Comparison of ENCODE assay signal across 7 mouse cellular contexts in the genomic region with DNA sequence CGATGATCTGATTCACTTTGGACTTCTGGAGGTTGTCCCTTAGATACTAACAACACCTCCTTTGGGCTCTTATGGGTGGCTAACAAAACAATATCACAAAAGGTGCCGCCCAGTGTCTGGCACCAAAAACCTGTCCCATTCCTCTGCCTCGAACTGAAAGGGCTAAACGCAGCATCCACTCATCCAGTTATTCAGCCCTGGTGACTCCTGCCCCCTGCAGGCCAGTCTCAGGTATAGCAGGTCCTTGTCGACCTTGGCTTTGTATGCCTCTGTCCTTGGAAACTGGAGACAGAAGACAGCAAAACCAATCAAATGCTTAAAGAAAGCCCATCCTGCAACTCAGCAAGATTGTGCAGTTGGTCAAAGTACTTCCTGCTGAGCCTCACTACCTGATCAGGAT. TPM values are rescaled to one million over a fixed set of nuclear protein-coding genes. Genes with fewer than 3 reads are reported as not detected.
DNase-seq lines count a peak whose midpoint lies in the region; ATAC-seq and TF ChIP-seq lines count a peak whose summit lies in the region.

No protein-coding gene starts in this region.

- WGBS in kidney, embryonic 15.5 days = 56% methylated on average over 5 of the region's 5 CpGs
- 42% methylated on average over 5 of the region's 5 CpGs for WGBS in stomach, postnatal 0 days

- in situ Hi-C loops in ES-E14 (cut with MboI; ENCODE audit: low sequenced_read_pairs in 2 of 2, unreplicated experiment in 2 of 2) = no loop called here

- H3K27me3 ChIP-seq in kidney, embryonic 15.5 days = peaks cover 54% of the 10 kb centered on the region
- peaks cover 16% of the 10 kb centered on the region for H3K27me3 ChIP-seq in stomach, postnatal 0 days (ENCODE audit: control insufficient read depth, insufficient read depth, low read length)

- no peak for ATAC-seq in kidney, embryonic 15.5 days (replicated peaks; ENCODE audit: low FRiP score)
- no peak for ATAC-seq in stomach, postnatal 0 days (ENCODE audit: low FRiP score, low TSS enrichment)

- H3K4me3 ChIP-seq in kidney, embryonic 15.5 days (replicated peaks) = no peak overlapping the region
- no peak overlapping the region for H3K4me3 ChIP-seq in ES-E14 (ENCODE audit: insufficient read depth in 1 of 2, low read depth in 1 of 2, low read length in 2 of 2, poor library complexity in 1 of 2, severe bottlenecking in 1 of 2)
- H3K4me3 ChIP-seq in stomach, postnatal 0 days (ENCODE audit: low read depth, low read length) = no peak overlapping the region

- TF ChIP-seq CTCF in brain, embryonic 14.5 days (IDR thresholded peaks at IDR 0.05; ENCODE audit: borderline replicate concordance, extremely low read depth, insufficient read depth, insufficient read length) = peak; percentile 81
- TF ChIP-seq CTCF in stomach, postnatal 0 days (IDR thresholded peaks at IDR 0.05; ENCODE audit: low read depth) = peak; percentile 85

- peaks cover 55% of the 10 kb centered on the region for H3K4me1 ChIP-seq in kidney, embryonic 15.5 days
- H3K4me1 ChIP-seq in ES-E14 (ENCODE audit: control insufficient read depth in 2 of 2, insufficient read depth in 2 of 2, low read length in 2 of 2, poor library complexity in 1 of 2) = peaks cover 8 to 13% of the 10 kb centered on the region in 2 experiments
- H3K4me1 ChIP-seq in stomach, postnatal 0 days (replicated peaks; ENCODE audit: control insufficient read depth, insufficient read depth) = peaks cover 2% of the 10 kb centered on the region; the same call in 1 of the 2 replicates

- no peak for TF ChIP-seq POLR2A in brain, embryonic 14.5 days (IDR thresholded peaks at IDR 0.05; ENCODE audit: borderline replicate concordance, extremely low read depth, insufficient read depth, insufficient read length, poor library complexity, severe bottlenecking)

- no peak overlapping the region for H3K27ac ChIP-seq in kidney, embryonic 15.5 days
- H3K27ac ChIP-seq in ES-E14 (ENCODE audit: insufficient read depth, low read depth, low read length, poor library complexity, severe bottlenecking) = no peak overlapping the region
- no peak overlapping the region for H3K27ac ChIP-seq in stomach, postnatal 0 days (replicated peaks)

- H3K36me3 ChIP-seq in kidney, embryonic 15.5 days = no peaks in the 10 kb centered on the region
- no peaks in the 10 kb centered on the region for H3K36me3 ChIP-seq in ES-E14 (ENCODE audit: control insufficient read depth, insufficient read depth, low read length, poor library complexity, severe bottlenecking)
- no peaks in the 10 kb centered on the region for H3K36me3 ChIP-seq in stomach, postnatal 0 days (ENCODE audit: control insufficient read depth, insufficient read depth, low read length)

- no peaks in the 10 kb centered on the region for H3K9me3 ChIP-seq in kidney, embryonic 15.5 days (replicated peaks)
- no peaks in the 10 kb centered on the region for H3K9me3 ChIP-seq in ES-E14 (ENCODE audit: control insufficient read depth, insufficient read depth, low read depth, low read length)
- H3K9me3 ChIP-seq in stomach, postnatal 0 days (ENCODE audit: control insufficient read depth, low read length) = no peaks in the 10 kb centered on the region

- no peak overlapping the region for H3K9ac ChIP-seq in kidney, embryonic 15.5 days
- H3K9ac ChIP-seq in ES-E14 (ENCODE audit: insufficient read depth, low read depth, low read length, poor library complexity, severe bottlenecking) = no peak overlapping the region
- no peak overlapping the region for H3K9ac ChIP-seq in stomach, postnatal 0 days (ENCODE audit: low read length)

- DNase-seq in kidney, adult 8-10 months = peak; percentile 27 to 50
- peak; percentile 83 for DNase-seq in ES-E14 (ENCODE audit: low read depth, low spot score)
- peak; percentile 52 for DNase-seq in brain, embryonic 14.5 days (ENCODE audit: low read depth)
- peak; percentile 59 to 65 for DNase-seq in kidney, postnatal 4 days
- no peak for DNase-seq in stomach, postnatal 0 days (ENCODE audit: low spot score)
- DNase-seq in layer of hippocampus, postnatal 10 days (ENCODE audit: low spot score in 2 of 2) = no peak

- no peak for TF ChIP-seq EP300 in stomach, postnatal 0 days (optimal IDR thresholded peaks at IDR 0.05)

- H3K4me2 ChIP-seq in kidney, embryonic 15.5 days = no peak overlapping the region
- H3K4me2 ChIP-seq in stomach, postnatal 0 days (replicated peaks; ENCODE audit: low read depth) = no peak overlapping the region

TF ChIP-seq in ES-E14, 5 proteins besides CTCF, POLR2A, EP300 and RAD21:
- no peak for TF ChIP-seq CHD2 (IDR thresholded peaks at IDR 0.05; ENCODE audit: low read depth, low read length)
- TF ChIP-seq HCFC1 (IDR thresholded peaks at IDR 0.05; ENCODE audit: borderline replicate concordance, insufficient read depth, low read length) = no peak
- TF ChIP-seq MAFK (IDR thresholded peaks at IDR 0.05; ENCODE audit: insufficient read depth, low read depth, low read length) = peak; percentile 54; the same call in 1 of the 2 replicates
- TF ChIP-seq ZNF384 (IDR thresholded peaks at IDR 0.05; ENCODE audit: low read depth, low read length) = no peak
- TF ChIP-seq ZC3H11A (IDR thresholded peaks at IDR 0.05; ENCODE audit: borderline replicate concordance, low read depth, low read length) = no peak; the same call in 1 of the 2 replicates

RNA-seq across cellular contexts. Expression of a gene that starts 5.4 kb away (rescaled TPM):
- polyA plus RNA-seq in kidney, embryonic 15.5 days (2015; fragmentation: Nextera tagmentation; extraction: Ambion mirVana) = 1.7 TPM in 2 replicates
- 14.9 and 25.2 TPM in 2 replicates for total RNA-seq in ES-E14 (2012; rRNA removed)
- 28.6 and 32.9 TPM in 2 replicates for polyA plus RNA-seq in brain, embryonic 14.5 days (2012; rRNA removed)
- 0.44 and 0.67 TPM in 2 replicates for polyA plus RNA-seq in stomach, postnatal 0 days (2015; fragmentation: Nextera tagmentation; extraction: Ambion mirVana)
- total RNA-seq in layer of hippocampus, postnatal 10 days (2021) = 10 to 100 TPM; 78.5 to 79.5 TPM

RNA-seq across cellular contexts. Expression of a gene that starts 30.8 kb away (rescaled TPM):
- polyA plus RNA-seq in kidney, embryonic 15.5 days (2015; fragmentation: Nextera tagmentation; extraction: Ambion mirVana) = 84.7 and 97.3 TPM in 2 replicates
- total RNA-seq in ES-E14 (2012; rRNA removed) = 191 and 272 TPM in 2 replicates
- polyA plus RNA-seq in brain, embryonic 14.5 days (2012; rRNA removed) = 63.6 and 80.4 TPM in 2 replicates
- 30.4 and 34.0 TPM in 2 replicates for polyA plus RNA-seq in stomach, postnatal 0 days (2015; fragmentation: Nextera tagmentation; extraction: Ambion mirVana)
- 10 to 100 TPM; 75.1 to 78.2 TPM for total RNA-seq in layer of hippocampus, postnatal 10 days (2021)

RNA-seq across cellular contexts. Expression of a gene that starts 46.8 kb away (rescaled TPM):
- 114 and 123 TPM in 2 replicates for polyA plus RNA-seq in kidney, embryonic 15.5 days (2015; fragmentation: Nextera tagmentation; extraction: Ambion mirVana)
- total RNA-seq in ES-E14 (2012; rRNA removed) = 155 and 174 TPM in 2 replicates
- 57.0 and 82.5 TPM in 2 replicates for polyA plus RNA-seq in brain, embryonic 14.5 days (2012; rRNA removed)
- 83.9 and 85.3 TPM in 2 replicates for polyA plus RNA-seq in stomach, postnatal 0 days (2015; fragmentation: Nextera tagmentation; extraction: Ambion mirVana)
- total RNA-seq in layer of hippocampus, postnatal 10 days (2021) = 10 to 100 TPM; 51.1 to 61.8 TPM

RNA-seq across cellular contexts. Expression of a gene that starts 54.0 kb away (rescaled TPM):
- polyA plus RNA-seq in kidney, embryonic 15.5 days (2015; fragmentation: Nextera tagmentation; extraction: Ambion mirVana) = 43.7 and 48.1 TPM in 2 replicates
- total RNA-seq in ES-E14 (2012; rRNA removed) = 27.1 and 27.5 TPM in 2 replicates
- 49.7 and 55.0 TPM in 2 replicates for polyA plus RNA-seq in brain, embryonic 14.5 days (2012; rRNA removed)
- 12.7 and 12.9 TPM in 2 replicates for polyA plus RNA-seq in stomach, postnatal 0 days (2015; fragmentation: Nextera tagmentation; extraction: Ambion mirVana)
- total RNA-seq in layer of hippocampus, postnatal 10 days (2021) = 10 to 100 TPM; 26.7 to 29.8 TPM

Comparison
In these comparisons a context has a peak if more than half of its experiments do, and no peak if none do; other contexts are left out.
1. DNase-seq: peak in kidney, adult 8-10 months (2 of 2), ES-E14 (single experiment), brain, embryonic 14.5 days (single experiment) and kidney, postnatal 4 days (2 of 2); none in stomach, postnatal 0 days (single experiment) and layer of hippocampus, postnatal 10 days (0 of 2).
2. RNA of a gene that starts 5.4 kb away (polyA plus RNA-seq): 28.6 to 32.9 TPM in brain, embryonic 14.5 days; 1.7 TPM in kidney, embryonic 15.5 days and 0.44 to 0.67 TPM in stomach, postnatal 0 days; every median in the first group is over 10 times any median in the second.